Mouse (Mus musculus) forebrain, embryonic 15.5 days (tissue): ENCODE results near the gene Hagh. TPM values are rescaled to one million over a fixed set of nuclear protein-coding genes. Genes with fewer than 3 reads are reported as not detected.

ENCODE experiments used
- ATAC-seq: fragments of 200-750 bp; cut with Nextera tagmentation; replicated peaks from 2 replicates; pipeline ENCODE4 v1.8.0; 2017; ENCODE audit warnings: mild to moderate bottlenecking, moderate TSS enrichment, moderate library complexity
- H3K27ac ChIP-seq: fragments of 300-500 bp; sonication (generic); replicated peaks from 2 replicates; pipeline ENCODE4 v1.5.1; 2015; ENCODE audit warnings: mild to moderate bottlenecking, inconsistent platforms
- H3K27me3 ChIP-seq: fragments of 300-500 bp; sonication (generic); 2 replicates; pipeline ENCODE4 v1.6.1; 2015; ENCODE audit warnings: inconsistent platforms
- H3K36me3 ChIP-seq: fragments of 300-500 bp; sonication (generic); 2 replicates; pipeline ENCODE4 v1.6.1; 2015; ENCODE audit warnings: mild to moderate bottlenecking, inconsistent platforms
- H3K4me1 ChIP-seq: fragments of 300-500 bp; sonication (generic); 2 replicates; pipeline ENCODE4 v1.6.1; 2015; ENCODE audit warnings: inconsistent platforms
- H3K4me2 ChIP-seq: fragments of 300-500 bp; sonication (generic); replicated peaks from 2 replicates; pipeline ENCODE4 v1.6.1; 2015; ENCODE audit warnings: mild to moderate bottlenecking, inconsistent platforms
- H3K4me3 ChIP-seq: fragments of 300-500 bp; sonication (generic); 2 replicates; pipeline ENCODE4 v1.5.1; 2015; ENCODE audit warnings: mild to moderate bottlenecking, inconsistent platforms
- H3K9ac ChIP-seq: fragments of 300-500 bp; sonication (generic); replicated peaks from 2 replicates; pipeline ENCODE4 v1.6.1; 2015; ENCODE audit warnings: mild to moderate bottlenecking, inconsistent platforms
- H3K9me3 ChIP-seq: fragments of 300-500 bp; sonication (generic); 2 replicates; pipeline ENCODE4 v1.6.1; 2016; ENCODE audit warnings: inconsistent platforms
- WGBS: fragments of 180-500 bp; shearing (Covaris S2); methylation state at CpG from one replicate; pipeline ENCODE4 v1.1.7; 2015; ENCODE audit warnings: mixed read lengths; 5-methylcytosine and 5-hydroxymethylcytosine counted together
- polyA plus RNA-seq: library from polyadenylated mRNA; unstranded; fragments of >200 nt; fragmentation: Nextera tagmentation; extraction: Ambion mirVana; gene quantifications from 2 replicates; pipeline ENCODE4 v1.2.1, GENCODE M21; 2015

Gene Hagh
- polyA plus RNA-seq, 1 experiment from 2014 or later = 45.1 TPM

DNA sequence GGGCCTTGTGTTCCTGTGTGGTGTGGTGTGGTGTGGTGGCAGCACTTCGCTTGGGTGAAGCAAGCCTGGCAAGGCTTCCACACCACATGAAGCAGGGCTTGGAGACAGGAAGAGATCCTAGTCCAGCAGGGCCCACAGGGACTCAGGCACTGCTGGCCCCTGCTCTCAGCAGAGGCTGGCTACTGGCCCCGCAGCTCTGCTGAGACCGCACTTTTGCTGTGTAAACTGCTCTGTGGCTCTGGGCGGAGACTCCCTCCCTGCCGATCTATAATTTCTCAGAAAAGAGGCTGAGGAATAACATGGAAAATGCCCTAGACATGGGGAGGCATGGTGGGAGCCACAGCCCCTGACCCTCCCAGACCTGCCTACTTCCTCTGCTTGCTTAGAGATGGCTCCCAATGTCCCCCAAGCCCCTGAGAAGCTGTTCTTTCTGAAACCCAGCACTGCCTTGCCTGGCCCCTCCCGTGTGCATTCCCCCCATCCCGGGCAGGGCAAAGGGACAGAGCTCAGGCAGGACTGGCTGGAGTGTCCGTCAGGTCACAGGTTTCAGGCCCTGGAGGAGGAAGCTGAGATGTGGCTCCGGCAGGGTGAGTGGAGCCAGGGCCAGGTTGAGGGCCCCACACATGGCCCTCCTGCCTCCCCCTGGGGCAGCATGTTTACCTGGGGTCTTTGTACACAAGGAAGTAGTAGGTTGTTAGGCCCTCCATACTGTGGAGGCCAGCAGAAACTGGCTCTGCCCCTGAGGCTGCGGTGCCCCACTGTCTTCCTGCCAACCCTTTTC lies 37.6 kb downstream of the Hagh start:
- no peak overlapping the region for H3K4me2 ChIP-seq
- 64% methylated on average over 10 of the region's 10 CpGs for WGBS
- H3K4me3 ChIP-seq = no peak overlapping the region
- H3K36me3 ChIP-seq = 0 out of 2 replicates have a peak, but pooled peaks cover 1% of the 10 kb centered on the region
- H3K9me3 ChIP-seq = no peaks in the 10 kb centered on the region
- no peak overlapping the region for H3K9ac ChIP-seq
- no peak for ATAC-seq
- H3K27me3 ChIP-seq = no peaks in the 10 kb centered on the region
- H3K4me1 ChIP-seq = no peaks in the 10 kb centered on the region
- H3K27ac ChIP-seq = no peak overlapping the region

DNA sequence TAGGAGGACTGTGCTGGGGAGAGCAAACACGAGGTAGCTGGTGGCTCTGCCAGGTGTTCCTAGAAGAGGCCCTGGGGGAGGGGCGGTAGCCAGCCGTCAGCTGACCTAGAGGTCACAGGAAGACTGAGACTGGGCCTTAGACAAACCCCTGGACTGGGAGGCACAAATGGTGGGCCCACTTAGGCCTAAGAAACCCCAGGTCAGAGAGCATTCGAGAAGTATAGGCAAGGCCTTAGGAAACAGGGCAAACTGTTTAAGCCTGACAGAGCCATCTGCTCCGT lies 38.1 kb downstream of the Hagh start:
- H3K4me3 ChIP-seq = no peak overlapping the region
- H3K27me3 ChIP-seq = no peaks in the 10 kb centered on the region
- no peak overlapping the region for H3K4me2 ChIP-seq
- H3K9ac ChIP-seq = no peak overlapping the region
- no peaks in the 10 kb centered on the region for H3K9me3 ChIP-seq
- H3K27ac ChIP-seq = no peak overlapping the region
- 0 out of 2 replicates have a peak, but pooled peaks cover 6% of the 10 kb centered on the region for H3K36me3 ChIP-seq
- no peak for ATAC-seq
- WGBS = 34% methylated on average over 5 of the region's 5 CpGs
- H3K4me1 ChIP-seq = no peaks in the 10 kb centered on the region

DNA sequence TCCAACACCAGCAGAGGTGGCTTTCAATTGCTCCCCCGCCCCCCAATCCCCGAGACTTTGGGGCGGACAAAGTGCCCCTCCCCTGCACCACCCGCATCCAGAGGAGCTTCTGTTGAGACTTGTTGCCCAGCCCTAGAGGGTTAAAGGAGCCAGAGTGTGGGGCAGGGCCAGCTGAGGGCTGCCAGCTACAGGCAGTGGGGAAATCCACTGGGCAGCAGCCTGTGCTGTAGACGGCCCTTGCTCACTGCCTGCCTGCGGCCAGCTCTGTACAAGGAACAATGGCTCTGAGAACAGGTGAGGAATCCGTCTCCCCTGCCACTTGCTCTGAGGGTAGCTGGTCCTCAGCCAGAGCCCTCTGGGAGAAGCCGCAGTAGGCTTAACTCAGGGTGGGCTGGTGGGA lies 38.6 kb downstream of the Hagh start:
- Histone ChIP-seq H3K27me3 (no peaks in the 10 kb centered on the region), H3K36me3 (peaks cover 10% of the 10 kb centered on the region; the same call in 1 of the 2 replicates), H3K4me3 (no peak overlapping the region), H3K27ac (no peak overlapping the region), H3K9me3 (no peaks in the 10 kb centered on the region), H3K4me2 (no peak overlapping the region), H3K4me1 (no peaks in the 10 kb centered on the region), H3K9ac (no peak overlapping the region)
- 73% methylated on average over 8 of the region's 8 CpGs for WGBS
- no peak for ATAC-seq

DNA sequence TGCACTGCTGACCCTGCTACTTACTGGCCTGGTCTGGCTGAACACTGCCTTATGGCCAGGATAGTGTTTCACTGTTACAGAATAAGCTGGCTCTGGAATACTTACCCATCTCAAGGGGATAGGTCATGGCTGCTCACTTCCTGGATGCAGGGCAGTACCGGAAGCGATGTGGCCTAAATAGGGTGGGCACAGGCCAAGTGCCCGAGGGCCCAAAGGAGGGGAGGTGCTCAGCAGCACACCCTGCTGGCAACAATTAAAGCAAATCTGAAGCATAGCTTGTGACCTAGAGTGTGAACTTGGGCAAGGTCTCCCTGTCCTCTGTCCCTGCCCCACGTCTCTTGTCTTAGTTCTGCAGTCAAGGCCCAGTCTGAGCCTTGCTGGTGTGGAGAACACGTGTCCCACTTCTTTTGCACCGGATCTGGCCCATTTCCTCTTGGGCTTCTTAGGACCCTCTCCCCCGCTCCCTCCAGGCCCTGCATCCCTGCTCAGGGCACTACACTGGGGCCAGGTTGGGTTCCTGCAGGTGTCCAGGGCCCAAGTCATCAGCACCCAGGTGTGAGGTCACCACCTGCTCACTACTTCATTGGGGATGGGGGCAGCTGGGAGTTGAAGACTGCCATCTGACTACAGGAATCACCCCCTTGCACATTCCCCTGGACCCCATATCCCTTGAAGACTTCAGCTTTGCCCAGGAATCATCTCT lies 41.9 kb downstream of the Hagh start:
- peaks cover 9% of the 10 kb centered on the region for H3K4me1 ChIP-seq
- no peak overlapping the region for H3K4me3 ChIP-seq
- WGBS = 46% methylated on average over 7 of the region's 7 CpGs
- no peak for ATAC-seq
- H3K27ac ChIP-seq = no peak overlapping the region
- no peaks in the 10 kb centered on the region for H3K27me3 ChIP-seq
- peaks cover 16% of the 10 kb centered on the region; the same call in 1 of the 2 replicates for H3K36me3 ChIP-seq
- no peaks in the 10 kb centered on the region for H3K9me3 ChIP-seq
- no peak overlapping the region for H3K4me2 ChIP-seq
- H3K9ac ChIP-seq = no peak overlapping the region

DNA sequence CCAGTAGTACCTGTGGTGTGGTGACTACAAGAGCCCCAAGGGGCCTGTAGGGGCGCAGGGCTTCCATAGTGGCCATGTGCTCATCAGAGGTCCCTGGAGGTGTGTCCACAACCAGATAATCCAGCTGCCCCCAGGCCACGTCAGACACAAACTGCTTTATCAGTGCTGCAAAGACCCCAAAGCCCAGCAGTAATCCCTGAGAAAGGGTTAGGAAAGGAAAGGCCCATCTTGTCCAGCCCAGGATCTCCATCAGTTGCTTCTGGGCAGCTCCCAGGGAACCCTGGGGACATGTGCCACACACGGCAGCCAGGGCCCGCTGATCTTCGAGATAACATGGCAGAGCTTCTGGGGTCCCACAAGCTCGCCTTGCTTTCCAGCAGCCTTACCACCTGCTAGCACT lies 44.4 kb downstream of the Hagh start:
- no peak overlapping the region for H3K4me3 ChIP-seq
- 87% methylated on average over 6 of the region's 6 CpGs for WGBS
- H3K9me3 ChIP-seq = no peaks in the 10 kb centered on the region
- peaks cover 31% of the 10 kb centered on the region for H3K4me1 ChIP-seq
- H3K36me3 ChIP-seq = peaks cover 24% of the 10 kb centered on the region; the same call in 1 of the 2 replicates
- no peak overlapping the region for H3K9ac ChIP-seq
- no peak for ATAC-seq
- H3K27me3 ChIP-seq = no peaks in the 10 kb centered on the region
- no peak overlapping the region for H3K4me2 ChIP-seq
- H3K27ac ChIP-seq = no peak overlapping the region

DNA sequence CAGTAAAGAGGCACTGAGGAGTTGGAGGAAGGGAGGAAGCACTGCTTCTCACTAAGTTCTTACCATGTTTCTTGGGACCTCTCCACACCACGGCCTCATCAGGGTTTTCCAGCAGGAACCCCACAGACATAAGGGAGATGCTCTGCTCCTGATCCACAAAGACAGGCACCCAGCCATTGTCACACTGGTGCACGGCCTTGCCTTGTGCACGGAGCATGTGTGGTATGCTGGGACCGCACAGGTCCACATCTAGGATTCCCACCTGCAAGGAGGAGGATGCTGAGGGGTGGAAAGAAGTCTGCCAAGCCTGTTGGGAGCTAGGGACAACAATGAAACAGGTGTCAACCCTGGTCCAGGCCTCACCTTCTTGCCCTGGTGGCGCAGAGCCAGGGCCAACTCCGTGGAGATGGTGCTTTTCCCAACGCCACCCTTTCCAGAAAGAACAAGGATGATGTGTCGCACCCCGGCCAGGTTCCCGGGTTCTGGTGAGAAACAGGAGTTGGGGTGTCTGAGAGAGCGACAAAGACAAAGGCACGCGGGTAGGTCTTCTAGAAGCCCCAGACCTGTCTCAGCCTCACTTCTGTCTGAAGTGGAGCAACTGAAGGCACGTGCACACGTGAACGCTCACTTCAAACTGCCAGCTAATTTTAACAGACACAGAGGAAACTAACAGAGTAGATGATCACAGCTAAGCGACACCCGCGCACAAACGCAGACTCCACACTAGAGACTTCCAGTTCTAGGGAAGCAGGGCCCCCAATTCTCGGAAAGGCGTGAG lies 45.6 kb downstream of the Hagh start:
- H3K9me3 ChIP-seq = no peaks in the 10 kb centered on the region
- H3K27me3 ChIP-seq = no peaks in the 10 kb centered on the region
- no peak overlapping the region for H3K27ac ChIP-seq
- no peak for ATAC-seq
- H3K4me1 ChIP-seq = peaks cover 31% of the 10 kb centered on the region
- peak overlapping the region; percentile 58 for H3K4me3 ChIP-seq
- peak overlapping the region; percentile 79 for H3K4me2 ChIP-seq
- H3K9ac ChIP-seq = peak overlapping the region; percentile 43
- WGBS = 26% methylated on average over 22 of the region's 22 CpGs
- peaks cover 31% of the 10 kb centered on the region for H3K36me3 ChIP-seq

DNA sequence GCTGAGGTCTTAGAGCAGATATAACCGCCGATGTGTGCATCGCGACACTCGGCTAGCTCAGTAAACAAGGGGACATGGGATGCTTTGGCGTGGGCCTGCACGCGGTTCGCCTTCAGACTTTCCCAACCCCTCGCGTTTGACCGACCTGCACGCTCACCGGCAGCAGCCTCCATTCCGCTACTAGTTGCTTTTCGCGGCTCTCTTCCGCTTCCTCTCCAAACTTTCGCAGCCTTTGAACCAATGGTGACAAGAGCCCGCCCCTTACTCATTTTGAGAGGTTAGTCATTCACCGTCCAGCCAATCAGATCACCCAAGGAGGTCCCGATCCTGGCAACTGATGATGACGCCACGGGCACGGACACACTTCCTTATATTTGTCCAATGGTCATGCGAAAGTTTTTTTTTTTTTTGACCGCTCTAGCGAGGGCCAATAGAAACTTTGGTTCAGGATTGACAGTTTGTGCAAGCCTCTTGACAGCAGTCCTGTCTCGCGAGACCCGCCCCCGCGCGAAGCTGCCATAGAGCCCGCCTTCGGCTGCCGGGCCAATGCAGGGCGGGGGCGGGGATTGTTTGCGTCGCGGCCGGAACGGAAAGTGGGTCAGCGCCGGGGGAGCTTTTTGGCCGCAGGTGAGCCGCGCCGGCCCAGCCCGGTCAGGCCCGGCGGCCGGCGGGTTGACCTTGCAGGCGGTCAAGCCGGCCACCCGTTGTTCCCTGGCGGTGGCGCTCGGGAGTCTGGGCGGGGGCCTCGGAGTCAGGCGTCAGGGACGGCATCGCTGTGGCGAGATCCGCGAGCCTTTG lies 46.4 kb downstream of the Hagh start, which contains the start of the genes Nubp2 and Spsb3:
Gene Nubp2 (minus strand): TSS at position 216 of the 798 bp plus-strand sequence.
Gene Spsb3 (plus strand): TSS at position 510 of the 798 bp plus-strand sequence.
- Histone ChIP-seq H3K27me3 (no peaks in the 10 kb centered on the region), H3K27ac (peak within 1 kb of the TSS; percentile 52), H3K4me2 (peak within 1 kb of the TSS; percentile 84), H3K4me1 (peaks cover 31% of the 10 kb centered on the region), H3K9ac (peak within 1 kb of the TSS; percentile 65), H3K9me3 (no peaks in the 10 kb centered on the region), H3K4me3 (peak within 1 kb of the TSS; percentile 58), H3K36me3 (peaks cover 38% of the 10 kb centered on the region)
- peak; percentile 99 for ATAC-seq
- WGBS = under 1% methylated on average over 69 of the region's 69 CpGs

DNA sequence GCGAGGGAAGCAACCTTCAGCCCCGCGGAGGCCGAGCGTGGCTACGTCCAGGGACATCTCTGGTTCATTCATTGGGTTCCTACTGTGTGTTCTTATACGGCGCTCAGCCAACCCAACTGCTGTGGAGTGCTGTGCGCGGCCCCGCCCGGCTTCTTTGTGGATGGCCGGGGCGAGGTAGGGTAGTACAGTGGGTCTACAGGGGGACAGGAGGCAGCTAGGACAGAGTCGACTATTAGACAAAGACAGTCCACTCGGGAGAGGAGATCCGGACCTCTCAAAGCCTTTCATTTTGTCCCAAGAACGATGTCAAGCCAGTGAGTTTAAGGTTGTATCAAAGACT lies 47.0 kb downstream of the Hagh start:
- Histone ChIP-seq H3K4me3 (peak overlapping the region; percentile 58), H3K4me1 (peaks cover 31% of the 10 kb centered on the region), H3K36me3 (peaks cover 44% of the 10 kb centered on the region), H3K9ac (peak overlapping the region; percentile 65), H3K4me2 (peak overlapping the region; percentile 84), H3K9me3 (no peaks in the 10 kb centered on the region), H3K27ac (peak overlapping the region; percentile 52), H3K27me3 (no peaks in the 10 kb centered on the region)
- WGBS = 1% methylated on average over 18 of the region's 18 CpGs
- peak; percentile 44 for ATAC-seq

DNA sequence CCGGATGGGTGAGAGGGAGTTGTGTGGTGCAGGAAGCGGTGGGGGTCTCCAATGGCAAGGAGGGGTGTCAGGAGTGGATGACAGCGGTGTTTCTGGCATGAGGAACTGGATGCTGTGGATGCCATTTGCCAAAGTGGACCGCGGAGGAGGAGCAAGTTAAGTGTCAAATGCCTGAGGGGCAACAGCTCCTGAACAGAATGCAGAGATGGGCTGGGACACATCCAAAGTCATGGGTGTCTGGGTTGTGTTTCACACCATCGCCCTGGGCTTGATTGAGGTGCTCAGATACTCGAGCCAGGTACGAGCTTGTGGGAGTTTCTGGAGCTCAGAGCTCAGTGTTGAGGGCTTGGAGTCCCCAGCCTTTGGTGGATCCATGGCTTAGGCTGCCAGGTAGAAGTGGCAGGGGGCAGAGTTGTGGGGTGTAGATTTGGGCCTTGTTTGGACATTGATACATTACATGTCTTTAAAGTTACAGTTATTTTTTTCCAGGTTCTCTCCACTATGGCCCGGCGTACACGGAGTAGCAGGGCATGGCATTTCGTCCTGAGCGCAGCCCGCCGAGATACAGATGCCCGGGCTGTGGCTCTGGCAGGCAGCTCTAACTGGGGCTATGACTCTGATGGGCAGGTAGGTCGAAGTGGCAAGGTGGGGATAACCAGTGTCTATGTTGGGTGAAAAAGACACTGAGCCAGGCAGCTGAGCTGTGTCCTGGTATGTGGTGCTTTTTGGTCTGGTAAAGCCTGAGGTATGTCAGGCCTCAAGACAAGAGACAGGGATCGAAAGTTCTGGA lies 47.5 kb downstream of the Hagh start:
- Histone ChIP-seq H3K36me3 (peaks cover 48% of the 10 kb centered on the region), H3K9ac (peak overlapping the region; percentile 65), H3K4me2 (peak overlapping the region; percentile 84), H3K4me1 (peaks cover 31% of the 10 kb centered on the region), H3K4me3 (peak overlapping the region; percentile 58), H3K27ac (0 out of 2 replicates have a peak overlapping the region, but pooled peaks have one; percentile 52), H3K9me3 (no peaks in the 10 kb centered on the region), H3K27me3 (no peaks in the 10 kb centered on the region)
- 69% methylated on average over 18 of the region's 18 CpGs for WGBS
- no peak for ATAC-seq

DNA sequence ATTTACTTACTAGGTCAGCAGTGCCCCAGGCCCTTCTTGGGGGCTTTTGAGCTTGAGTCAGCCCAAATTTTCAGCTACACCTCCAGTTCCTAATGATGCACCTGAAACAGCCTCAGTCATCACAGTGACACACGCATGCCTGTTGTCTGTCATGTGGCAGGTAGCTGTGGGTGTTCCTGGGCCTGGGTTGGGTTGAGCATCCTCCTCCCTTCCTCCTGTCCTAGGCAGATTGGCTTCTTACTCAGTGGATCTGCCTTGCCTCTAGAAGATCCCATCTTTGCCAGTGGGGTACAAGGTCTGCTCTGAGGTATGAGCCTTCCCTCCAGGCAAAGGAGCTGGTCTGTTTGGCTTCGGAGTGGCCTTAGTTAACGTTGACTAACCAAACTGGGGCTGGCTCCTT lies 48.9 kb downstream of the Hagh start:
- H3K4me1 ChIP-seq = peaks cover 36% of the 10 kb centered on the region
- WGBS = 85% methylated on average over 3 of the region's 3 CpGs
- peaks cover 47% of the 10 kb centered on the region for H3K36me3 ChIP-seq
- H3K9ac ChIP-seq = no peak overlapping the region
- ATAC-seq = no peak
- H3K27ac ChIP-seq = no peak overlapping the region
- no peaks in the 10 kb centered on the region for H3K9me3 ChIP-seq
- H3K27me3 ChIP-seq = no peaks in the 10 kb centered on the region
- no peak overlapping the region for H3K4me2 ChIP-seq
- no peak overlapping the region for H3K4me3 ChIP-seq
